Mouse (Mus musculus) cortical plate, adult 2 months (tissue): ENCODE results near the gene Cdt1. TPM values are rescaled to one million over a fixed set of nuclear protein-coding genes. Genes with fewer than 3 reads are reported as not detected.

Experiments used
- H3K27ac ChIP-seq: fragments of 200-500 bp; 2 replicates; pipeline ENCODE4 v1.5.1; 2012; ENCODE audit warnings: low read length, control low read depth, inconsistent platforms; ENCODE audit not compliant: insufficient read depth
- H3K4me1 ChIP-seq: fragments of 200-500 bp; 2 replicates; pipeline ENCODE4 v1.6.1; 2011; ENCODE audit warnings: low read length; ENCODE audit not compliant: control insufficient read depth, insufficient read depth
- H3K4me3 ChIP-seq: fragments of 200-500 bp; 2 replicates; pipeline ENCODE4 v1.5.1; 2011; ENCODE audit warnings: mild to moderate bottlenecking, low read length, control low read depth; ENCODE audit not compliant: insufficient read depth
- CTCF ChIP-seq: fragments of 200-500 bp; IDR thresholded peaks from 2 replicates; pipeline ENCODE4 v1.5.1; 2011; ENCODE audit warnings: mild to moderate bottlenecking, control low read depth, low read length; ENCODE audit not compliant: insufficient read depth; ENCODE audit errors: extremely low read depth
- POLR2A ChIP-seq: fragments of 200-500 bp; IDR thresholded peaks from 2 replicates; pipeline ENCODE4 v1.6.1; 2011; ENCODE audit warnings: mild to moderate bottlenecking, low read length, control low read depth; ENCODE audit not compliant: insufficient read depth; ENCODE audit errors: extremely low read depth
- polyA plus RNA-seq: library from polyadenylated mRNA; depleted of rRNA; stranded (reverse); fragments of >200 nt; gene quantifications from 2 replicates; pipeline ENCODE4 v1.2.3, GENCODE M21; 2012

Cdt1 gene
- polyA plus RNA-seq, 1 experiment, result 2.8 TPM

GRCm38 (mm10) chr8:122547815-122548214 lies 20.0 kb upstream of the Cdt1 start:
- H3K4me3 ChIP-seq, result no peak overlapping the region
- H3K27ac ChIP-seq, result no peak overlapping the region
- H3K4me1 ChIP-seq, result peaks cover 4% of the 10 kb centered on the region
- TF ChIP-seq CTCF (no peak), POLR2A (no peak)

GRCm38 (mm10) chr8:122548331-122548730 lies 19.5 kb upstream of the Cdt1 start:
- Histone ChIP-seq H3K27ac (no peak overlapping the region), H3K4me1 (peaks cover 4% of the 10 kb centered on the region), H3K4me3 (no peak overlapping the region)
- TF ChIP-seq CTCF (no peak), POLR2A (no peak)

- Histone ChIP-seq H3K4me3 (no peak overlapping the region), H3K4me1 (peaks cover 4% of the 10 kb centered on the region), H3K27ac (no peak overlapping the region)
- TF ChIP-seq POLR2A (no peak), CTCF (no peak)
These were observed 18.9 kb upstream of the Cdt1 start for GRCm38 (mm10) chr8:122548891-122549439.

- no peak for TF ChIP-seq CTCF
- TF ChIP-seq POLR2A, result no peak
- Histone ChIP-seq H3K4me1 (peaks cover 8% of the 10 kb centered on the region), H3K4me3 (peak overlapping the region; percentile 0), H3K27ac (no peak overlapping the region)
These were observed 17.4 kb upstream of the Cdt1 start for GRCm38 (mm10) chr8:122550234-122550994.

- peaks cover 9% of the 10 kb centered on the region for H3K4me1 ChIP-seq
- H3K4me3 ChIP-seq, result peak overlapping the region; percentile 0; the same call in 1 of the 2 replicates
- no peak overlapping the region for H3K27ac ChIP-seq
- TF ChIP-seq POLR2A (no peak), CTCF (no peak)
These were observed 16.9 kb upstream of the Cdt1 start for GRCm38 (mm10) chr8:122550995-122551264.

- Histone ChIP-seq H3K27ac (no peak within 1 kb of the TSS), H3K4me3 (peak within 1 kb of the TSS; percentile 0), H3K4me1 (peaks cover 15% of the 10 kb centered on the region)
- peak; percentile 97 for TF ChIP-seq CTCF
- no peak for TF ChIP-seq POLR2A
These were observed 16.4 kb upstream of the Cdt1 start, which contains the start of gene Piezo1 for GRCm38 (mm10) chr8:122551265-122552051. TSS of gene Piezo1 (minus strand) at chr8:122551329.

GRCm38 (mm10) chr8:122554786-122555185 lies 13.0 kb upstream of the Cdt1 start:
- H3K4me3 ChIP-seq, result no peak overlapping the region
- H3K4me1 ChIP-seq, result peaks cover 11% of the 10 kb centered on the region
- no peak overlapping the region for H3K27ac ChIP-seq
- TF ChIP-seq CTCF, result no peak
- no peak for TF ChIP-seq POLR2A

GRCm38 (mm10) chr8:122556030-122557009 lies 11.5 kb upstream of the Cdt1 start:
- no peak for TF ChIP-seq CTCF
- TF ChIP-seq POLR2A, result no peak
- H3K4me1 ChIP-seq, result peaks cover 11% of the 10 kb centered on the region
- no peak overlapping the region for H3K4me3 ChIP-seq
- H3K27ac ChIP-seq, result peak overlapping the region; percentile 74; the same call in 1 of the 2 replicates

- Histone ChIP-seq H3K4me1 (peaks cover 11% of the 10 kb centered on the region), H3K27ac (no peak overlapping the region), H3K4me3 (no peak overlapping the region)
- no peak for TF ChIP-seq POLR2A
- no peak for TF ChIP-seq CTCF
These were observed 10.4 kb upstream of the Cdt1 start for GRCm38 (mm10) chr8:122557248-122558038.
